Mouse (Mus musculus) adrenal gland (tissue): ENCODE measurements around the gene Sema4b.

Experiments
- intact Hi-C: fragments of 180-260 bp; cut with DNase I; formaldehyde crosslinking; loops from one replicate; pipeline ENCODE4 v1.15.1; 2025

Sema4b gene

GRCm38 (mm10) chr7:80260625-80261371 is 74.2 kb downstream of the Sema4b start, which contains the start of gene Ngrn:
Gene Ngrn (plus strand): TSS chr7:80261215.
- intact Hi-C loops = no loop called here

DNA sequence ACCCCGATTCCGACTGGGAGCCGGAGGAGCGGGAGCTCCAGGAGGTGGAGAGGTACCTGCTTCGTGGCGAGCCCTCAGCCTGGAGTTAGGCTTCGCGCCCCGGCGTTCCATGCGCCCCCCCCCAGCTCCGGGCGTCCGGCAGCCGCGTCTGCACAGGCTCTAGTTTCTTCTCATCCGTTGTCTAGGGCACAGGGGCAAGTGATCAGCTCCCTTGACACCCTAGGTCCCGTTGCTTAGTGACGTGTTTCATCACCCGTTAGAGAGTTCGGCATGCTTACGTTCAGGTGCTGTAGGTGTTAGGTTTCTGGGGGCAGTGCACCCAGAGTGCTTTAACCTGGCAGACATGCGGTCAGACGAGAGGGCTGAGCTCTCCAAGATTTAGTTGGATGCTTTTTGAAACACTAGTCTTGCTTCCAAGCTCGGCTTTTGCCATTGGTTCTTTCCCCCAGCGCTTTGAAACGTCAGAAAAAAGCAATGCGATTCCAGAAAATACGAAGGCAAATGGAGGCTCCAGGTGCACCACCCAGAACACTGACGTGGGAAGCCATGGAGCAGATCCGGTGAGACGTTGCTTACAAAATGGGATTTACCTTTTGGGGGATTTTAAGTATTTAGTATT is 74.8 kb downstream of the Sema4b start:
- intact Hi-C loops = no loop called here

DNA sequence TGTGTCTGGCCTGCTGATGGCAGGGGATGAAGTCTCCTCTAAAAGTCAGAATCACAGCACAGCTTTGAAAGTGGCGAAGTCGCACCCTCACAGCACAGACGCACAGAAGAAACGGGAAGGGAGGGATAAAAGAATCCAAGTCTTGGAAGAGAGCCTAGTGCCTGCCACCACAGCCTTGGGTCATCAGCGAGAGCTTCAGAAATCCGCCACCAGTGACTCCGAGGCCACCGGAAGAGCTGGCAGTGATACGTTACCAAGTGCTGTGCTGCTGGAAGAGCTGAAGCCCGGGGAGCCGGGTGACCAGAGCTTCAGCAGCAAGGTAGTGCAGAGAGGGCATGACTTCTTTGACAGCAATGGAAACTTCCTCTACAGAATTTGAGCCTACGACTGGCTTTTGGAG is 78.0 kb downstream of the Sema4b start:
- intact Hi-C loops = no loop called here

DNA sequence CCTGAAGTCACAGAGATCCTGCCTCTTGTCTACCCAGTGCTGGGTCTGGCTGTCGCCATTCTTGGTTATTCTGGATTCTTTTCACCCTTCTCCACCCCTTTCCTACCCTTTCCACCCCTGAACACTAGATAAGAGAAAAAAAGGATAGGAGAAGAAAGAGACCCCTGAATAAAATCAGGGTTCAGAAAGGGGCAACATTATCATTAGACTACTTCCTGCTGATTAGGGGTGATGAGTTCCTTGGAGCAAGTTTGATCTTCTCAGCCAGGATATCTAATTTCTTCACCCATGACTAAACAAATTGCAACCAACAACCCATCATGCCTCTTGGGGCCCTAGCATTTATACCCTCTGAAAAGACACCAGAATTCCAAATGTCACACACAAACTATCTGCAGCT is 81.1 kb downstream of the Sema4b start:
- intact Hi-C loops = no loop called here

GRCm38 (mm10) chr7:80268897-80269750 is 82.5 kb downstream of the Sema4b start, which contains the start of gene Vps33b:
Gene Vps33b (plus strand): TSS chr7:80269649.
- intact Hi-C loops = no loop called here

GRCm38 (mm10) chr7:80269751-80270255 is 83.2 kb downstream of the Sema4b start:
- intact Hi-C loops = no loop called here

- intact Hi-C loops = no loop called here
These were observed 86.8 kb downstream of the Sema4b start for GRCm38 (mm10) chr7:80273456-80273855.
